Mouse (Mus musculus): ENCODE data around the gene Prpf38b. TPM values are rescaled to one million over a fixed set of nuclear protein-coding genes. Genes with fewer than 3 reads are reported as not detected.
"Not testable (repeated sequence)": the region's sequence is repeated elsewhere in the genome, so short reads cannot be mapped to it uniquely, and the experiment has no call there.

The Prpf38b gene
- total RNA-seq, 2 experiments from 2014 or later, result 220 to 371 TPM

- ATAC-seq (replicated peaks; ENCODE audit: low FRiP score, low TSS enrichment, poor library complexity, severe bottlenecking), result no peak
These were observed 8.6 kb downstream of the Prpf38b start for GRCm38 (mm10) chr3:108902934-108903333.

GRCm38 (mm10) chr3:108902038-108902437 is 9.5 kb downstream of the Prpf38b start:
- no peak for ATAC-seq (replicated peaks; ENCODE audit: low FRiP score, low TSS enrichment, poor library complexity, severe bottlenecking)

GRCm38 (mm10) chr3:108900681-108901080 is 10.8 kb downstream of the Prpf38b start:
- no peak for ATAC-seq (replicated peaks; ENCODE audit: low FRiP score, low TSS enrichment, poor library complexity, severe bottlenecking)

- 0 out of 2 replicates have a peak, but pooled peaks have one; percentile 11 for ATAC-seq (replicated peaks; ENCODE audit: low FRiP score, low TSS enrichment, poor library complexity, severe bottlenecking)
These were observed 11.4 kb downstream of the Prpf38b start for GRCm38 (mm10) chr3:108900147-108900546.

GRCm38 (mm10) chr3:108898640-108899039 is 12.9 kb downstream of the Prpf38b start:
- ATAC-seq (replicated peaks; ENCODE audit: low FRiP score, low TSS enrichment, poor library complexity, severe bottlenecking), result no peak; the same call in 1 of the 2 replicates

GRCm38 (mm10) chr3:108892914-108893313 is 18.6 kb downstream of the Prpf38b start:
- ATAC-seq (replicated peaks; ENCODE audit: low FRiP score, low TSS enrichment, poor library complexity, severe bottlenecking), result no peak

GRCm38 (mm10) chr3:108892080-108892479 is 19.4 kb downstream of the Prpf38b start:
- ATAC-seq (replicated peaks; ENCODE audit: low FRiP score, low TSS enrichment, poor library complexity, severe bottlenecking), result no peak

GRCm38 (mm10) chr3:108889908-108890307 is 21.6 kb downstream of the Prpf38b start, which contains the start of gene Fndc7:
Gene Fndc7 (minus strand): TSS chr3:108890008.
- no peak for ATAC-seq (replicated peaks; ENCODE audit: low FRiP score, low TSS enrichment, poor library complexity, severe bottlenecking)

- no peak for ATAC-seq (replicated peaks; ENCODE audit: low FRiP score, low TSS enrichment, poor library complexity, severe bottlenecking)
These were observed 23.9 kb downstream of the Prpf38b start for GRCm38 (mm10) chr3:108887618-108887975.

GRCm38 (mm10) chr3:108886934-108887617 is 24.5 kb downstream of the Prpf38b start:
- no peak for ATAC-seq (replicated peaks; ENCODE audit: low FRiP score, low TSS enrichment, poor library complexity, severe bottlenecking)

- ATAC-seq (replicated peaks; ENCODE audit: low FRiP score, low TSS enrichment, poor library complexity, severe bottlenecking), result peak; percentile 55
These were observed 25.6 kb downstream of the Prpf38b start for GRCm38 (mm10) chr3:108885686-108886530.

GRCm38 (mm10) chr3:108884706-108885289 is 26.7 kb downstream of the Prpf38b start:
- ATAC-seq (replicated peaks; ENCODE audit: low FRiP score, low TSS enrichment, poor library complexity, severe bottlenecking), result 0 out of 2 replicates have a peak, but pooled peaks have one; percentile 25

- no peak for ATAC-seq (replicated peaks; ENCODE audit: low FRiP score, low TSS enrichment, poor library complexity, severe bottlenecking)
These were observed 28.5 kb downstream of the Prpf38b start for GRCm38 (mm10) chr3:108883067-108883466.

GRCm38 (mm10) chr3:108881873-108882272 is 29.7 kb downstream of the Prpf38b start:
- not testable (repeated sequence) for ATAC-seq (replicated peaks; ENCODE audit: low FRiP score, low TSS enrichment, poor library complexity, severe bottlenecking)

GRCm38 (mm10) chr3:108880544-108881507 is 30.7 kb downstream of the Prpf38b start:
- ATAC-seq (replicated peaks; ENCODE audit: low FRiP score, low TSS enrichment, poor library complexity, severe bottlenecking), result peak; percentile 51; the same call in 1 of the 2 replicates

GRCm38 (mm10) chr3:108879836-108880435 is 31.6 kb downstream of the Prpf38b start:
- no peak for ATAC-seq (replicated peaks; ENCODE audit: low FRiP score, low TSS enrichment, poor library complexity, severe bottlenecking)

- ATAC-seq (replicated peaks; ENCODE audit: low FRiP score, low TSS enrichment, poor library complexity, severe bottlenecking), result no peak
These were observed 32.4 kb downstream of the Prpf38b start for GRCm38 (mm10) chr3:108879129-108879528.

- ATAC-seq (replicated peaks; ENCODE audit: low FRiP score, low TSS enrichment, poor library complexity, severe bottlenecking), result no peak
These were observed 40.9 kb downstream of the Prpf38b start for GRCm38 (mm10) chr3:108870631-108871030.

GRCm38 (mm10) chr3:108867449-108867848 is 44.1 kb downstream of the Prpf38b start:
- ATAC-seq (replicated peaks; ENCODE audit: low FRiP score, low TSS enrichment, poor library complexity, severe bottlenecking), result no peak

All from megakaryocyte-erythroid progenitor cell, adult 5-6 weeks (primary cell).